Mouse (Mus musculus) cerebellum, adult 9-11 months (tissue): Measurements from ENCODE around the gene Ppp3cb.
"Not testable (repeated sequence)": the region's sequence is repeated elsewhere in the genome, so short reads cannot be mapped to it uniquely, and the experiment has no call there.

Source experiments
- DNase-seq: peaks from one replicate; pipeline ENCODE4 v3.0.0; 2022

The Ppp3cb gene

GRCm38 (mm10) chr14:20546415-20546814, at the start of gene Ppp3cb:
Ppp3cb (minus strand) TSS chr14:20546573.
- DNase-seq, result peak; percentile 79

GRCm38 (mm10) chr14:20595781-20596180, 49.4 kb upstream of the Ppp3cb start:
- DNase-seq, result peak; percentile 51

- no peak for DNase-seq
Measured at GRCm38 (mm10) chr14:20587458-20587857, 41.1 kb upstream of the Ppp3cb start.

GRCm38 (mm10) chr14:20578822-20579407, 32.5 kb upstream of the Ppp3cb start:
- DNase-seq, result no peak

- DNase-seq, result peak; percentile 65
Measured at GRCm38 (mm10) chr14:20576179-20576578, 29.8 kb upstream of the Ppp3cb start.

- DNase-seq, result not testable (repeated sequence)
Measured at GRCm38 (mm10) chr14:20573196-20573595, 26.8 kb upstream of the Ppp3cb start.

- DNase-seq, result no peak
Measured at GRCm38 (mm10) chr14:20565256-20566021, 19.1 kb upstream of the Ppp3cb start.

GRCm38 (mm10) chr14:20564692-20565091, 18.3 kb upstream of the Ppp3cb start:
- no peak for DNase-seq

GRCm38 (mm10) chr14:20561897-20562296, 15.5 kb upstream of the Ppp3cb start:
- DNase-seq, result no peak

GRCm38 (mm10) chr14:20550136-20550535, 3.8 kb upstream of the Ppp3cb start:
- no peak for DNase-seq

- DNase-seq, result peak; percentile 84
Measured at GRCm38 (mm10) chr14:20545529-20546331, 643 bp downstream of the Ppp3cb start.

- DNase-seq, result no peak
Measured at GRCm38 (mm10) chr14:20544467-20545411, 1.6 kb downstream of the Ppp3cb start.

- no peak for DNase-seq
Measured at GRCm38 (mm10) chr14:20529643-20530042, 16.7 kb downstream of the Ppp3cb start.

- no peak for DNase-seq
Measured at GRCm38 (mm10) chr14:20520179-20520578, 26.2 kb downstream of the Ppp3cb start.

- DNase-seq, result no peak
Measured at GRCm38 (mm10) chr14:20508424-20508823, 37.9 kb downstream of the Ppp3cb start.

GRCm38 (mm10) chr14:20502966-20503365, 43.4 kb downstream of the Ppp3cb start:
- no peak for DNase-seq

GRCm38 (mm10) chr14:20499982-20500381, 46.4 kb downstream of the Ppp3cb start:
- peak; percentile 48 for DNase-seq

- DNase-seq, result no peak
Measured at GRCm38 (mm10) chr14:20496603-20497002, 49.8 kb downstream of the Ppp3cb start, which contains the start of gene Mss51. Mss51 (minus strand) TSS chr14:20496901.

- no peak for DNase-seq
Measured at GRCm38 (mm10) chr14:20486031-20486430, 60.3 kb downstream of the Ppp3cb start.

GRCm38 (mm10) chr14:20482051-20482751, 64.2 kb downstream of the Ppp3cb start:
- DNase-seq, result no peak

- DNase-seq, result peak; percentile 25
Measured at GRCm38 (mm10) chr14:20481211-20481610, 65.2 kb downstream of the Ppp3cb start.

- DNase-seq, result no peak
Measured at GRCm38 (mm10) chr14:20480195-20480579, 66.2 kb downstream of the Ppp3cb start.
